ENCODE assay signal across 8 mouse cellular contexts in the genomic region with DNA sequence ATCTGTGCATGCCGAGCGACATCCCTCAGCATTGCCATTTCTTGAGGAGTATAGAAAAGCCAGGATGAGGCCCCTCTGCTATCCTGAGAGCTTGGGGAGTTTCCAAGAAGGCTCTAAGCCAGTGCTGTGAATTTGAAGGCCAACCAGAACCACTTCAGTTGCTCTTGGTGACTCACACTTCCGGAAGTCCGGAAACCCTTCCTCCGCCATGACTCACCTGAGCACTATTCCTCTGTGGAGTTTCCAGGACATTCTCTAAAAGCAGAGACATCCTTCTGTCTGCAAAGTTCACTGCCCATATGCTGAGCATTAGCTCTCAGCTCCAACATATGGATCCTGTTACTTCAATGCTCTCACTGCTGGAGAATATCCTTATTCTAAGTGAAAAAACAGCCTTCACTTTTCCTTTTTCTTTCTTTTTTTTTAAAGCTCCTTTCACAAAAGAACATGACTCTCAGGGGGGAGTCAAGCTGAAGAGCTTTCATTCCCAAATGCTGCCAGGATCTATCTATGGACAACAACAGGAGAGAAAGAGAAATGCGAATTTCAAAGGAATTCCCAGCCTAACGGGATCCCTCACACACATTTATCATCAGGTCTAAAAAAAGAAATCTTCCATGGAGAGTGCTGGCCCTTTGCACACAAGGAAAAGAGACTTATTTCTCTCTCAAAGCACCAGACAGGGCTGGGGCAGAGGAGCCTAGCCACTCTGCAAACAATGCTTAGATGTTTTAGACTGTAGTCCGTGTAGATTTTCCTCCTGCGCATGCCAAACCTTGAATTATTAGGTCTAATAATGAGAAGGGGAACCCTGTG.
DNase-seq lines count a peak whose midpoint lies in the region; ATAC-seq and TF ChIP-seq lines count a peak whose summit lies in the region.

No protein-coding gene starts in this region.

- TF ChIP-seq POLR2A in heart, adult 2 months (IDR thresholded peaks at IDR 0.05; ENCODE audit: insufficient read depth, low read depth, low read length): no peak

- no peaks in the 10 kb centered on the region for H3K79me2 ChIP-seq in heart, adult 2 months (replicated peaks; ENCODE audit: control insufficient read depth, insufficient read depth, low read length)

- peak; percentile 50 for DNase-seq in heart, postnatal 0 days (ENCODE audit: low spot score)
- DNase-seq in heart, adult 2 months: no peak
- peak; percentile 4 for DNase-seq in adipocyte (ENCODE audit: low spot score)
- DNase-seq in embryonic facial prominence, embryonic 11.5 days (ENCODE audit: low spot score): peak; percentile 76
- peak; percentile 33 for DNase-seq in stomach, postnatal 0 days (ENCODE audit: low spot score)
- no peak for DNase-seq in gastrocnemius, postnatal 14 days

- TF ChIP-seq EP300 in heart, postnatal 0 days (IDR thresholded peaks at IDR 0.05; ENCODE audit: low read depth): no peak
- TF ChIP-seq EP300 in heart, adult 2 months (IDR thresholded peaks at IDR 0.05; ENCODE audit: insufficient read depth, low read depth, low read length): no peak
- peak; percentile 34 for TF ChIP-seq EP300 in stomach, postnatal 0 days (optimal IDR thresholded peaks at IDR 0.05)

- H3K4me3 ChIP-seq in heart, postnatal 0 days (ENCODE audit: low read depth, low read length): no peak overlapping the region
- H3K4me3 ChIP-seq in heart, adult 2 months: no peak overlapping the region
- no peak overlapping the region for H3K4me3 ChIP-seq in embryonic facial prominence, embryonic 11.5 days (ENCODE audit: low read depth, low read length)
- no peak overlapping the region for H3K4me3 ChIP-seq in intestine, embryonic 16.5 days (ENCODE audit: low read length)
- no peak overlapping the region for H3K4me3 ChIP-seq in stomach, postnatal 0 days (ENCODE audit: low read depth, low read length)

- no peaks in the 10 kb centered on the region for H3K27me3 ChIP-seq in heart, postnatal 0 days (ENCODE audit: control insufficient read depth, insufficient read depth, low read length)
- no peaks in the 10 kb centered on the region for H3K27me3 ChIP-seq in heart, adult 2 months (ENCODE audit: control insufficient read depth, insufficient read depth, low read length)
- no peaks in the 10 kb centered on the region for H3K27me3 ChIP-seq in embryonic facial prominence, embryonic 11.5 days (ENCODE audit: control insufficient read depth, insufficient read depth, low read length)
- H3K27me3 ChIP-seq in intestine, embryonic 16.5 days (replicated peaks; ENCODE audit: control insufficient read depth, insufficient read depth, low read length): no peaks in the 10 kb centered on the region
- H3K27me3 ChIP-seq in stomach, postnatal 0 days (ENCODE audit: control insufficient read depth, insufficient read depth, low read length): no peaks in the 10 kb centered on the region

- intact Hi-C loops in heart, adult 2 months (cut with DNase I): no loop called here
- intact Hi-C loops in gastrocnemius, postnatal 14 days (cut with DNase I; ENCODE audit: low total_unique reads): no loop called here

- no peak for TF ChIP-seq CTCF in heart, postnatal 0 days (IDR thresholded peaks at IDR 0.05; ENCODE audit: low read depth)
- TF ChIP-seq CTCF in heart, adult 2 months (IDR thresholded peaks at IDR 0.05): no peak
- TF ChIP-seq CTCF in stomach, postnatal 0 days (IDR thresholded peaks at IDR 0.05; ENCODE audit: low read depth): no peak

- ATAC-seq in heart, postnatal 0 days (ENCODE audit: insufficient read depth, low read depth): peak; percentile 73
- no peak for ATAC-seq in embryonic facial prominence, embryonic 11.5 days (replicated peaks; ENCODE audit: insufficient number of reproducible peaks, low FRiP score, low TSS enrichment, low read depth)
- peak; percentile 85 for ATAC-seq in intestine, embryonic 16.5 days
- peak; percentile 74; the same call in 1 of the 2 replicates for ATAC-seq in stomach, postnatal 0 days (ENCODE audit: low FRiP score, low TSS enrichment)
- ATAC-seq in megakaryocyte-erythroid progenitor cell, adult 5-6 weeks (replicated peaks; ENCODE audit: low FRiP score, low TSS enrichment, poor library complexity, severe bottlenecking): no peak

- no peak overlapping the region for H3K9ac ChIP-seq in heart, postnatal 0 days (replicated peaks; ENCODE audit: low read depth, low read length)
- H3K9ac ChIP-seq in heart, adult 2 months (ENCODE audit: low read depth, low read length): no peak overlapping the region
- no peak overlapping the region for H3K9ac ChIP-seq in embryonic facial prominence, embryonic 11.5 days (replicated peaks; ENCODE audit: low read length)
- H3K9ac ChIP-seq in intestine, embryonic 16.5 days (ENCODE audit: low read depth, low read length): no peak overlapping the region
- H3K9ac ChIP-seq in stomach, postnatal 0 days (ENCODE audit: low read length): no peak overlapping the region

- 0 out of 2 replicates have a peak overlapping the region, but pooled peaks have one; percentile 0 for H3K4me2 ChIP-seq in heart, postnatal 0 days (ENCODE audit: low read depth, low read length)
- H3K4me2 ChIP-seq in embryonic facial prominence, embryonic 11.5 days (ENCODE audit: low read depth, low read length): no peak overlapping the region
- no peak overlapping the region for H3K4me2 ChIP-seq in intestine, embryonic 16.5 days (ENCODE audit: low read depth, low read length)
- no peak overlapping the region for H3K4me2 ChIP-seq in stomach, postnatal 0 days (replicated peaks; ENCODE audit: low read depth)

- peaks cover 33% of the 10 kb centered on the region for H3K4me1 ChIP-seq in heart, postnatal 0 days (ENCODE audit: control insufficient read depth, insufficient read depth)
- H3K4me1 ChIP-seq in heart, adult 2 months (ENCODE audit: control insufficient read depth, insufficient read depth, low read length): no peaks in the 10 kb centered on the region; the same call in 1 of the 2 replicates
- no peaks in the 10 kb centered on the region; the same call in 1 of the 2 replicates for H3K4me1 ChIP-seq in embryonic facial prominence, embryonic 11.5 days (ENCODE audit: control insufficient read depth, insufficient read depth, low read length)
- peaks cover 21% of the 10 kb centered on the region for H3K4me1 ChIP-seq in intestine, embryonic 16.5 days (ENCODE audit: control insufficient read depth, insufficient read depth, low read length)
- 0 out of 2 replicates have a peak, but pooled peaks cover 3% of the 10 kb centered on the region for H3K4me1 ChIP-seq in stomach, postnatal 0 days (replicated peaks; ENCODE audit: control insufficient read depth, insufficient read depth)

- peak overlapping the region; percentile 30 for H3K27ac ChIP-seq in heart, postnatal 0 days (ENCODE audit: low read depth)
- H3K27ac ChIP-seq in heart, adult 2 months: no peak overlapping the region
- H3K27ac ChIP-seq in embryonic facial prominence, embryonic 11.5 days (replicated peaks; ENCODE audit: low read depth, low read length): peak overlapping the region; percentile 79
- H3K27ac ChIP-seq in intestine, embryonic 16.5 days (ENCODE audit: low read length): peak overlapping the region; percentile 60
- H3K27ac ChIP-seq in stomach, postnatal 0 days (replicated peaks): peak overlapping the region; percentile 50; the same call in 1 of the 2 replicates

- 34% methylated on average over 9 of the region's 9 CpGs for WGBS in heart, postnatal 0 days
- WGBS in heart, adult 2 months: 31% methylated on average over 9 of the region's 9 CpGs
- 42% methylated on average over 9 of the region's 9 CpGs for WGBS in embryonic facial prominence, embryonic 11.5 days
- WGBS in intestine, embryonic 16.5 days: 35% methylated on average over 9 of the region's 9 CpGs
- 28% methylated on average over 9 of the region's 9 CpGs for WGBS in stomach, postnatal 0 days

- H3K9me3 ChIP-seq in heart, postnatal 0 days (replicated peaks; ENCODE audit: control insufficient read depth, low read length): no peaks in the 10 kb centered on the region
- no peaks in the 10 kb centered on the region for H3K9me3 ChIP-seq in embryonic facial prominence, embryonic 11.5 days (replicated peaks; ENCODE audit: control insufficient read depth, low read length)
- no peaks in the 10 kb centered on the region for H3K9me3 ChIP-seq in intestine, embryonic 16.5 days (ENCODE audit: control insufficient read depth, low read length)
- H3K9me3 ChIP-seq in stomach, postnatal 0 days (ENCODE audit: control insufficient read depth, low read length): no peaks in the 10 kb centered on the region

- peaks cover 25% of the 10 kb centered on the region for H3K36me3 ChIP-seq in heart, postnatal 0 days (replicated peaks; ENCODE audit: control insufficient read depth, insufficient read depth, low read length)
- no peaks in the 10 kb centered on the region for H3K36me3 ChIP-seq in heart, adult 2 months (ENCODE audit: control insufficient read depth, insufficient read depth, low read length)
- H3K36me3 ChIP-seq in embryonic facial prominence, embryonic 11.5 days (replicated peaks; ENCODE audit: control insufficient read depth, insufficient read depth, low read depth, low read length): no peaks in the 10 kb centered on the region
- no peaks in the 10 kb centered on the region for H3K36me3 ChIP-seq in intestine, embryonic 16.5 days (ENCODE audit: control insufficient read depth, insufficient read depth, low read length)
- H3K36me3 ChIP-seq in stomach, postnatal 0 days (ENCODE audit: control insufficient read depth, insufficient read depth, low read length): no peaks in the 10 kb centered on the region

Comparison
In these comparisons a context has a peak if more than half of its experiments do, and no peak if none do; other contexts are left out.
1. DNase-seq: peak in heart, postnatal 0 days (single experiment), adipocyte (single experiment), embryonic facial prominence, embryonic 11.5 days (single experiment) and stomach, postnatal 0 days (single experiment); none in heart, adult 2 months (0 of 2) and gastrocnemius, postnatal 14 days (single experiment).
2. ATAC-seq: peak in heart, postnatal 0 days (single experiment), intestine, embryonic 16.5 days (single experiment) and stomach, postnatal 0 days (single experiment); none in embryonic facial prominence, embryonic 11.5 days (single experiment) and megakaryocyte-erythroid progenitor cell, adult 5-6 weeks (single experiment).